Mouse (Mus musculus): ENCODE measurements around the gene Fam129c.

GRCm38 (mm10) chr8:71586891-71587290, 10.6 kb upstream of the Fam129c start:
- peak; percentile 61 for TF ChIP-seq CTCF (IDR thresholded peaks at IDR 0.05; ENCODE audit: low read depth, low read length)
- TF ChIP-seq POLR2A (IDR thresholded peaks at IDR 0.05; ENCODE audit: borderline replicate concordance, low read depth, low read length): no peak

Measured in bone marrow macrophage, adult 2 months (primary cell).